Comparison of ENCODE assay signal across 18 mouse cellular contexts in the genomic region with DNA sequence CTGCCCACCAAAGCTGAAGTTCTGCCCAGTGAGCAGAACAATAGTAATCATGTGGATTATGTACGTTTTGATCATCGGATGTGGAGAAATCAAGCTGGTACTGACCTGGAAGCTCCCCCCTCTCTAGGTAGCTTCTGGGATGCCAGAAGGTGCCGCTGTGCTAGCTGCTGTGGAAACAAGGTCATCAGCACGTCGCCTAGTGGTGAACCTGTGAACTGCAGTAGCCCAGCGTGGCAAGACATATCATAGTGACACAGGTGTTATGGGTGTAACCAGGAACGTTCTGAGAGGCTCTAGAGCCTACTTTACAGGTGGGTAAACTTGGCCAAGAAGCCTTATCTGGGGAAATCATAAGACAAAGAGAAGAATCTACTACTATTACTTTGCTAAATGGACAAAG.
DNase-seq lines count a peak whose midpoint lies in the region; ATAC-seq and TF ChIP-seq lines count a peak whose summit lies in the region.
"Had no signal": no experiment of that assay in that cellular context is flagged by ENCODE, and none has a peak within 500 bp of the region (broad histone marks: within the 10 kb centered on the region; RNA-seq: fewer than 3 reads in every experiment).

No protein-coding gene starts in this region.

- H3K4me1 ChIP-seq in lung, embryonic 14.5 days (ENCODE audit: insufficient read depth) = no peaks in the 10 kb centered on the region
- H3K4me1 ChIP-seq: heart, embryonic 12.5 days; liver, embryonic 13.5 days; neural tube, embryonic 12.5 days had no signal

- H3K27me3 ChIP-seq in lung, embryonic 14.5 days (ENCODE audit: insufficient read depth, low read length) = no peaks in the 10 kb centered on the region
- H3K27me3 ChIP-seq: heart, embryonic 12.5 days; liver, embryonic 13.5 days; neural tube, embryonic 12.5 days had no signal

- TF ChIP-seq CTCF in lung, embryonic 14.5 days (IDR thresholded peaks at IDR 0.05; ENCODE audit: low read depth) = peak; percentile 40

- WGBS in lung, embryonic 14.5 days = 55% methylated on average over 7 of the region's 7 CpGs

- no peak overlapping the region for H3K4me2 ChIP-seq in lung, embryonic 14.5 days
- H3K4me2 ChIP-seq: heart, embryonic 12.5 days; liver, embryonic 13.5 days; neural tube, embryonic 12.5 days had no signal

- no peak overlapping the region for H3K9ac ChIP-seq in lung, embryonic 14.5 days
- H3K9ac ChIP-seq: heart, embryonic 12.5 days; liver, embryonic 13.5 days; neural tube, embryonic 12.5 days had no signal

- H3K36me3 ChIP-seq in lung, embryonic 14.5 days (ENCODE audit: insufficient read depth) = no peaks in the 10 kb centered on the region
- H3K36me3 ChIP-seq: heart, embryonic 12.5 days; hindbrain, embryonic 10.5 days; liver, embryonic 13.5 days; neural tube, embryonic 12.5 days had no signal

- H3K4me3 ChIP-seq in lung, embryonic 14.5 days (ENCODE audit: low read depth, low read length) = no peak overlapping the region
- H3K4me3 ChIP-seq: heart, embryonic 12.5 days; hindbrain, embryonic 10.5 days; liver, embryonic 13.5 days; neural tube, embryonic 12.5 days had no signal

- H3K27ac ChIP-seq in lung, embryonic 14.5 days (ENCODE audit: low read depth) = no peak overlapping the region
- H3K27ac ChIP-seq: hindbrain, embryonic 10.5 days; liver, embryonic 13.5 days; macrophage; neural tube, embryonic 12.5 days had no signal

- no peak for ATAC-seq in CD4-positive, CD25-positive, alpha-beta regulatory T cell, adult 4 months
- ATAC-seq in lung, embryonic 14.5 days (ENCODE audit: insufficient read depth) = no peak
- ATAC-seq: forebrain, embryonic 16.5 days; midbrain, embryonic 16.5 days had no signal

- DNase-seq in CD4-positive, CD25-positive, alpha-beta regulatory T cell, adult 2 months (ENCODE audit: low read depth, low spot score) = peak; percentile 7
- DNase-seq in lung, embryonic 14.5 days = no peak
- DNase-seq in lung, adult 18-20 months = no peak
- DNase-seq in WW6 (ENCODE audit: low read depth, low spot score) = peak; percentile 45
- DNase-seq in thymus, postnatal 14 days = peak; percentile 11
- no peak for DNase-seq in heart, postnatal 4 days
- no peak for DNase-seq in cerebellum, adult 11 months
- DNase-seq: cerebellum, adult 8-10 months; embryo, embryonic 11 days; kidney, adult 2 months; liver, embryonic 13.5 days had no signal

- H3K9me3 ChIP-seq in lung, embryonic 14.5 days (ENCODE audit: low read depth, low read length) = no peaks in the 10 kb centered on the region
- H3K9me3 ChIP-seq: heart, embryonic 12.5 days; hindbrain, embryonic 10.5 days; liver, embryonic 13.5 days; neural tube, embryonic 12.5 days had no signal

Comparison
In these comparisons a context has a peak if more than half of its experiments do, and no peak if none do; other contexts are left out.
1. DNase-seq: peak in CD4-positive, CD25-positive, alpha-beta regulatory T cell, adult 2 months (single experiment), WW6 (single experiment) and thymus, postnatal 14 days (single experiment); none in lung, embryonic 14.5 days (single experiment), lung, adult 18-20 months (0 of 2), heart, postnatal 4 days (single experiment) and cerebellum, adult 11 months (single experiment).